Mouse (Mus musculus) urinary bladder, postnatal 25 days (tissue): ENCODE measurements around the gene Tmem221.

Source experiments
- DNase-seq: peaks from one replicate; pipeline ENCODE4 v3.0.0; 2022; ENCODE audit warnings: low spot score

Gene Tmem221

GRCm38 (mm10) chr8:71577856-71578387 lies 19.3 kb upstream of the Tmem221 start:
- no peak for DNase-seq

GRCm38 (mm10) chr8:71575020-71575419 lies 16.3 kb upstream of the Tmem221 start:
- DNase-seq, result no peak

GRCm38 (mm10) chr8:71574426-71574825 lies 15.8 kb upstream of the Tmem221 start:
- no peak for DNase-seq

- DNase-seq, result no peak
Observed at GRCm38 (mm10) chr8:71572847-71573633, 14.4 kb upstream of the Tmem221 start.

GRCm38 (mm10) chr8:71572077-71572476 lies 13.4 kb upstream of the Tmem221 start:
- no peak for DNase-seq

- peak; percentile 92 for DNase-seq
Observed at GRCm38 (mm10) chr8:71570291-71570954, 11.8 kb upstream of the Tmem221 start.

- DNase-seq, result peak; percentile 80
Observed at GRCm38 (mm10) chr8:71569366-71570290, 11.0 kb upstream of the Tmem221 start.

- no peak for DNase-seq
Observed at GRCm38 (mm10) chr8:71568941-71569340, 10.3 kb upstream of the Tmem221 start.

GRCm38 (mm10) chr8:71568387-71568937 lies 9.8 kb upstream of the Tmem221 start, which contains the start of gene Slc27a1:
Slc27a1 (plus strand) TSS chr8:71568882.
- DNase-seq, result no peak

- DNase-seq, result no peak
Observed at GRCm38 (mm10) chr8:71567587-71567986, 8.9 kb upstream of the Tmem221 start.

- DNase-seq, result no peak
Observed at GRCm38 (mm10) chr8:71566501-71566900, 7.8 kb upstream of the Tmem221 start, which contains the start of gene Nxnl1. Nxnl1 (minus strand) TSS chr8:71566601.

GRCm38 (mm10) chr8:71563992-71564391 lies 5.3 kb upstream of the Tmem221 start:
- DNase-seq, result no peak

GRCm38 (mm10) chr8:71562751-71563150 lies 4.1 kb upstream of the Tmem221 start:
- peak; percentile 88 for DNase-seq

GRCm38 (mm10) chr8:71561401-71561800 lies 2.7 kb upstream of the Tmem221 start:
- peak; percentile 45 for DNase-seq

GRCm38 (mm10) chr8:71560765-71561164 lies 2.1 kb upstream of the Tmem221 start:
- no peak for DNase-seq

- no peak for DNase-seq
Observed at GRCm38 (mm10) chr8:71560071-71560470, 1.4 kb upstream of the Tmem221 start.

GRCm38 (mm10) chr8:71558958-71559690 lies 453 bp upstream of the Tmem221 start:
- peak; percentile 65 for DNase-seq

GRCm38 (mm10) chr8:71554644-71555043 lies 4.0 kb downstream of the Tmem221 start:
- DNase-seq, result no peak

GRCm38 (mm10) chr8:71554001-71554400 lies 4.7 kb downstream of the Tmem221 start:
- no peak for DNase-seq

GRCm38 (mm10) chr8:71552770-71553169 lies 5.9 kb downstream of the Tmem221 start:
- no peak for DNase-seq

GRCm38 (mm10) chr8:71550754-71551153 lies 7.9 kb downstream of the Tmem221 start:
- no peak for DNase-seq
